Mouse (Mus musculus): ENCODE results near the gene Ank2.

GRCm38 (mm10) chr3:127071471-127071870 lies 427.7 kb downstream of the Ank2 start:
- TF ChIP-seq CTCF (IDR thresholded peaks at IDR 0.05; ENCODE audit: insufficient read depth, low read depth, low read length) (no peak), POLR2A (IDR thresholded peaks at IDR 0.05; ENCODE audit: insufficient read depth, low read depth, low read length) (no peak)
